Mouse (Mus musculus) thymus, adult 2 months (tissue): ENCODE results near the gene Gm5592. TPM values are rescaled to one million over a fixed set of nuclear protein-coding genes. Genes with fewer than 3 reads are reported as not detected.
"Not testable (repeated sequence)": the region's sequence is repeated elsewhere in the genome, so short reads cannot be mapped to it uniquely, and the experiment has no call there.

Experiments used
- DNase-seq: peaks from one replicate; pipeline ENCODE4 v3.0.0; 2021
- H3K27ac ChIP-seq: fragments of 200-500 bp; 2 replicates; pipeline ENCODE4 v1.5.1; 2012; ENCODE audit warnings: low read length, control low read depth; ENCODE audit not compliant: control insufficient read depth, insufficient read depth
- H3K27me3 ChIP-seq: fragments of 200-500 bp; 2 replicates; pipeline ENCODE4 v1.6.1; 2012; ENCODE audit warnings: mild to moderate bottlenecking, low read length, moderate library complexity, mixed read lengths; ENCODE audit not compliant: control insufficient read depth, insufficient read depth
- H3K36me3 ChIP-seq: fragments of 200-500 bp; 2 replicates; pipeline ENCODE4 v1.6.1; 2012; ENCODE audit warnings: mild to moderate bottlenecking, low read length, moderate library complexity; ENCODE audit not compliant: control insufficient read depth, insufficient read depth
- H3K4me1 ChIP-seq: fragments of 200-500 bp; replicated peaks from 2 replicates; pipeline ENCODE4 v1.6.1; 2012; ENCODE audit warnings: low read length; ENCODE audit not compliant: control insufficient read depth, insufficient read depth
- H3K4me3 ChIP-seq: fragments of 200-500 bp; 2 replicates; pipeline ENCODE4 v1.5.1; 2012; ENCODE audit warnings: mild to moderate bottlenecking, low read length, control low read depth, moderate library complexity; ENCODE audit not compliant: control insufficient read depth, insufficient read depth
- CTCF ChIP-seq: fragments of 200-500 bp; IDR thresholded peaks from 2 replicates; pipeline ENCODE4 v1.5.1; 2012; ENCODE audit warnings: mild to moderate bottlenecking, control low read depth, low read length, moderate library complexity, borderline replicate concordance; ENCODE audit not compliant: control insufficient read depth, poor library complexity, insufficient read depth; ENCODE audit errors: extremely low read depth
- WGBS: fragments of 180-500 bp; shearing (Covaris S2); methylation state at CpG from one replicate; pipeline ENCODE4 v1.1.7; 2018; 5-methylcytosine and 5-hydroxymethylcytosine counted together
- polyA plus RNA-seq: library from polyadenylated mRNA; depleted of rRNA; stranded (reverse); fragments of >200 nt; gene quantifications from 2 replicates; pipeline ENCODE4 v1.2.3, GENCODE M21; 2012; rRNA removed

Gene Gm5592
- polyA plus RNA-seq: not detected in 2 replicates

DNA sequence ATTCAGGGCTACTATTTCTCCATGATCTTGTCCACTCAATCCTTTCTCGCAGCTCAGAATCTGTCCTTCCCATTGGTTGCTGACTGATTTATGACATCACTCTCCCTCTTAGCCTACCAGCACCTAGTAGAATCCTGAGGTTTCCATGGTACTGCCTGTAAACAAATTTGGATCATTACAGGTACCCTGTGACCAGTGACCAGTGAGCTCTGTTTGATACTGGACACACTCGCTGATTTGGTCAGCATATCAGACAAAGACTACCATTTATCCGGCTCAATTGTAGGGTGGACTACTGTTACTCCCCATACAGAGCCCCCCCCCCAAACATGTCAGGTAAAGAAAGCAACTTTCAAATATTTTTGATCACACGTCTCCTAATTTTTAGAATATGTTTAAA is at the start of gene Gm5592:
Gene Gm5592, plus strand, starts transcription at position 301 of the 400 bp plus-strand sequence.
- 94% methylated on average over 4 of the region's 4 CpGs for WGBS
- H3K36me3 ChIP-seq, DNase-seq, H3K4me1 ChIP-seq, H3K27ac ChIP-seq, H3K4me3 ChIP-seq, H3K27me3 ChIP-seq: not testable (repeated sequence)

DNA sequence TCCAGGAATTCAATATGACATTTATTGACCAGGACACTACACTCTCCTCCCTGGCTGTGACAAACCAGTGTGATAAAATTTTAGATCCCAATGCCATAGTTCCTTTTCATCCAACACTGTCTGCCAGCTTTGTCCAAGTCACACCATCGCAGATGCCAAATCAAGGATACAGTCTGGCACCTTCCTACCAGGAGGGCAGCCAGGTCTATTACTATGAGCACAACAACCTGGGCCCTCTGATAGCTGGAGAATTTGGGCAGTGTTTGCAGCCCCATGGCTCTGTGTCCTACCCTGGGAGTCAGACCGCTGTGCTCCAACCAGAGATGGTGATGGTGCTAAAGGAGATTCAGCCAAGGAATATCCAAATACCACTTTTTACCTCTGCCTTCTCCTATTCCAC is 2.2 kb downstream of the Gm5592 start:
- not testable (repeated sequence) for H3K4me3 ChIP-seq, H3K36me3 ChIP-seq, DNase-seq, H3K4me1 ChIP-seq, H3K27ac ChIP-seq, H3K27me3 ChIP-seq
- WGBS: 92% methylated on average over 2 of the region's 2 CpGs

DNA sequence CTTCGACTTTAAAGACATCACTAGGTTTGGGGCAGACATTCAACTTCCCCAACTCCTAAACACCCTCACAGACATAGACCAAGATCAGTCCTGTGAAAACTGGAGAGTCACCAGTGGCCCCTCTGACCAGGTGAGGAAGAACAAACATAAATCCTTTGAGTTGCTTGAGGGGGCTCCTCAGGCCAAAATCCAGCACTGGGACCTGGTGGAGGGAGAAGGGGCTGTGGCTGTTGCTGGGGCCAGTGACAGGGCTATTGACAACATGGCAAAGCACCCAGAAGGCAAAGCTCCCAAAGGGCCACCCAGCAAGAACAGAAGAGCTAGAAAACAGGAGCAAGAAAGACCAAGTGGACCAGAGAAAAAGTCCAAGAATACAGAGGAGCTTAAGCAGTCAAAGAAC is 4.2 kb downstream of the Gm5592 start:
- H3K27ac ChIP-seq, H3K4me3 ChIP-seq, H3K36me3 ChIP-seq, H3K27me3 ChIP-seq, H3K4me1 ChIP-seq, DNase-seq: not testable (repeated sequence)
- no CpG with 5 or more reads among the region's 1 CpGs for WGBS

DNA sequence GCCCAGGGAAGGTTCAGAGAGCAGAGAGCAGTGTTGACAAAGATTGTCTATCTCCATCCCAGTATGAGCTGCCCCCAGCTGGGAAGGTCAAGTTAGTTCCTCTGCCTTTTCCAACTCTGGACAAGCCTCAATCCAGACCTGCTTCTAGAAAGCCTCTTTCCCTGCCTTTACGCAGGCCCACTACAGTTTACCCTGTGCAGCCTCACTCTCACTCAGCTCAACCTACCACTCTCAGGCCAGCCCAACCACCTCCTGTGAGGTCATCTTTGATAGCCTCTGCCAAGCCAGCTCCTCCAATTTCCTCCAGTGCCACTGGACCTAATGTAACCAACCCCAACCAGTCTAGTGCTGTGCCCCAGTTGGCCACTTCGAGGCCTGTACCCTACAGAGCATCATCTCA is 4.9 kb downstream of the Gm5592 start:
- not testable (repeated sequence) for H3K4me1 ChIP-seq, H3K27ac ChIP-seq, H3K27me3 ChIP-seq, H3K4me3 ChIP-seq, H3K36me3 ChIP-seq, DNase-seq
- WGBS: 64% methylated on average over 2 of the region's 2 CpGs

DNA sequence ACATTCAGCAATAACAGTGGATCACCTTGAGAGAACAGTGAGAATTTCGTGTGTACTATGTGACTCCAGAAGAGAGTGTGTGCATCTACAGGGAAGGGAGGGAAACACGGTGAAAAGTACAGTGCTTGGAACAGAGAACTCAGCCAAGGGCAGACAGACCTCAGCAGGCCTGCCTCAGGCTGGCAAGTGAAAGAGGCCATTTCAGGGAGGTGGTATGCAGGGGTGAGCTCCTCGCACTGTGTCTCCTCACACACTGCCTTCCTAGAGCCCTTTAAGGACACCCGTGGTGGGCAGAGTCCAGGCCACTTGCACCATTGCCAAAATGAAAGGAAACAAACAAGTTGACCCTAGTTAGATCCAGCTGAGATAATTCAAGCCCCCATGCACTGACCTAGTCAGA is 40.0 kb downstream of the Gm5592 start:
- H3K36me3 ChIP-seq: no peaks in the 10 kb centered on the region
- H3K27me3 ChIP-seq: no peaks in the 10 kb centered on the region
- DNase-seq: no peak
- no peak overlapping the region for H3K27ac ChIP-seq
- H3K4me3 ChIP-seq: no peak overlapping the region
- no peak for TF ChIP-seq CTCF
- 75% methylated on average over 4 of the region's 4 CpGs for WGBS
- H3K4me1 ChIP-seq: no peaks in the 10 kb centered on the region

Other genes with a start within 250 kb of the Gm5592 start
- gene 4930433I11Rik, start 166.3 kb upstream of the Gm5592 start, polyA plus RNA-seq: not detected in 2 replicates
- gene Gm4884, start 121.1 kb upstream of the Gm5592 start, polyA plus RNA-seq: not detected in 2 replicates
- gene AI987944, start 239.5 kb downstream of the Gm5592 start, polyA plus RNA-seq: 4.3 and 5.1 TPM in 2 replicates